Mouse (Mus musculus) hindbrain, embryonic 10.5 days (tissue): ENCODE measurements around the gene Pdk3. TPM values are rescaled to one million over a fixed set of nuclear protein-coding genes. Genes with fewer than 3 reads are reported as not detected.

Experiments
- DNase-seq: peaks from one replicate; pipeline ENCODE4 v3.0.0-alpha.2; 2017; ENCODE audit warnings: low spot score
- H3K27ac ChIP-seq: fragments of 300-500 bp; sonication (generic); 2 replicates; pipeline ENCODE4 v1.5.1; 2016; ENCODE audit warnings: mild to moderate bottlenecking, moderate library complexity
- H3K27me3 ChIP-seq: fragments of 300-500 bp; sonication (generic); 2 replicates; pipeline ENCODE4 v1.6.1; 2016; ENCODE audit warnings: mild to moderate bottlenecking; ENCODE audit not compliant: poor library complexity, insufficient read depth, severe bottlenecking
- H3K36me3 ChIP-seq: fragments of 300-500 bp; sonication (generic); 2 replicates; pipeline ENCODE4 v1.6.1; 2016; ENCODE audit warnings: mild to moderate bottlenecking, moderate library complexity
- H3K4me1 ChIP-seq: fragments of 300-500 bp; sonication (generic); replicated peaks from 2 replicates; pipeline ENCODE4 v1.6.1; 2016; ENCODE audit warnings: mild to moderate bottlenecking
- H3K4me3 ChIP-seq: fragments of 300-500 bp; sonication (generic); 2 replicates; pipeline ENCODE4 v1.5.1; 2016; ENCODE audit warnings: mild to moderate bottlenecking, moderate library complexity
- H3K9me3 ChIP-seq: fragments of 300-500 bp; sonication (generic); 2 replicates; pipeline ENCODE4 v1.6.1; 2016; ENCODE audit warnings: mild to moderate bottlenecking, moderate library complexity
- WGBS: fragments of 180-500 bp; shearing (Covaris S2); methylation state at CpG from one replicate; pipeline ENCODE4 v1.1.7; 2016; 5-methylcytosine and 5-hydroxymethylcytosine counted together
- polyA plus RNA-seq: library from polyadenylated mRNA; unstranded; fragments of >200 nt; fragmentation: Nextera tagmentation; extraction: Ambion mirVana; gene quantifications from 2 replicates; pipeline ENCODE4 v1.2.1, GENCODE M21; 2016

The Pdk3 gene
- polyA plus RNA-seq: 62.3 and 68.4 TPM in 2 replicates

- 0 out of 2 replicates have a peak, but pooled peaks cover 3% of the 10 kb centered on the region for H3K27me3 ChIP-seq
- H3K27ac ChIP-seq: peak within 1 kb of the TSS; percentile 90
- 24% methylated on average over 68 of the region's 68 CpGs for WGBS
- no peaks in the 10 kb centered on the region for H3K36me3 ChIP-seq
- H3K9me3 ChIP-seq: no peaks in the 10 kb centered on the region
- H3K4me3 ChIP-seq: peak within 1 kb of the TSS; percentile 60
- H3K4me1 ChIP-seq: no peaks in the 10 kb centered on the region
- DNase-seq: peak; percentile 78
Measured at GRCm38 (mm10) chrX:93831561-93832336, at the start of gene Pdk3. Gene Pdk3 (minus strand): TSS chrX:93832201.

DNA sequence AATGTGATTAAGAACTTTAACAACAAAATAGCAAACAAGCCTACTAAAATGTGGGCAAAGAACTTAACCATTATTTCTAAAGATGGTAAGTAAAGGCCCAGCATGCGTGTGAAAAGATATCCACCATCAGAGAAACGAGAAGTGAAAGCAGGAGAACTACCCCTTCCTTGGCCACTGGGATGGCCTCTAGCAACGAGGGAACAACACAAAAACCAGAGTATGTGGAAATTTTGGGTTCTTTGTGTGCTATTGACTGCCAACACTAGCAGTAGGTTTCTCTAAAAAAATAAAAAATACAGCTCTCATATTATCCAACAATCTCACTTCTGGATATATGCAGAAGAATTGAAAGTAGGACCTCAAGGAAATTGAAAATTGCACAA lies 45.6 kb upstream of the Pdk3 start:
- 81% methylated on average over 3 of the region's 3 CpGs for WGBS
- DNase-seq: no peak
- Histone ChIP-seq H3K9me3 (no peaks in the 10 kb centered on the region), H3K36me3 (no peaks in the 10 kb centered on the region), H3K27ac (no peak overlapping the region), H3K4me1 (no peaks in the 10 kb centered on the region), H3K4me3 (no peak overlapping the region), H3K27me3 (peaks cover 8% of the 10 kb centered on the region; the same call in 1 of the 2 replicates)

- H3K27ac ChIP-seq: no peak overlapping the region
Measured at GRCm38 (mm10) chrX:93876981-93877633, 45.1 kb upstream of the Pdk3 start.

GRCm38 (mm10) chrX:93863393-93863792 lies 31.4 kb upstream of the Pdk3 start:
- H3K9me3 ChIP-seq: no peaks in the 10 kb centered on the region
- no peak overlapping the region for H3K4me3 ChIP-seq
- H3K4me1 ChIP-seq: no peaks in the 10 kb centered on the region
- H3K36me3 ChIP-seq: no peaks in the 10 kb centered on the region
- H3K27ac ChIP-seq: no peak overlapping the region
- peaks cover 35% of the 10 kb centered on the region for H3K27me3 ChIP-seq
- no peak for DNase-seq
- WGBS: 49% methylated on average over 2 of the region's 2 CpGs

More at GRCm38 (mm10) chrX:93876981-93877633, 45.1 kb upstream of the Pdk3 start:
- Histone ChIP-seq H3K4me3 (no peak overlapping the region), H3K36me3 (no peaks in the 10 kb centered on the region), H3K27me3 (peaks cover 8% of the 10 kb centered on the region; the same call in 1 of the 2 replicates), H3K9me3 (no peaks in the 10 kb centered on the region), H3K4me1 (no peaks in the 10 kb centered on the region)
- no peak for DNase-seq
- WGBS: 87% methylated on average over 7 of the region's 7 CpGs

DNA sequence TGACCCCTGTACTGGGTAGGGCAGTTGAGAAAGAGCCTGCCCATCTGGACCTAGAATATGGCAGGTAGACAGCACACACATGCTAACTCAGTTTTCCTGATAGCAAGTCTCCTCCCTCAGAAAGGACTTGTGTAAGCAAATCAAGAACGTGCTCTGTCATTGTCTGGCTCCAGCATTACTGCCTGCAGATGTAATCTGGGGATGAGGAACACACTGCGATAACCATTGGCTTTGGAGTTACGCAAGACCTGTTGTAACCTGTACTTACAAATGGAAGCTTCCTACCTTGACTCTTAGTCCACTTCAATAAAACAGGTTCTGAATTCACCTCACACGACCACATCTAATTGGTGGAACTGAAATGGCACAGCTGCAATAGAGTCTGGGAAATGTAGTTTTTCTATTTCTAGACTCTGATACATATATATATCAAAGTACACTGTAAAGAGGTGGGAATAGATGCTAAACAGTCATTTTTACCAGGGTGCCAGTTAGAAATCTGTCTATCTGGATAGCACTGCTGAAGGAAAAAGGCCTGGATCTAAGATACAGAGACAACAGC lies 30.6 kb upstream of the Pdk3 start:
- no peaks in the 10 kb centered on the region for H3K4me1 ChIP-seq
- peaks cover 32% of the 10 kb centered on the region for H3K27me3 ChIP-seq

GRCm38 (mm10) chrX:93857756-93858155 lies 25.8 kb upstream of the Pdk3 start:
- H3K9me3 ChIP-seq: no peaks in the 10 kb centered on the region
- no peak overlapping the region for H3K27ac ChIP-seq
- no peaks in the 10 kb centered on the region for H3K4me1 ChIP-seq
- DNase-seq: no peak
- no peak overlapping the region for H3K4me3 ChIP-seq
- no peaks in the 10 kb centered on the region for H3K36me3 ChIP-seq
- WGBS: 86% methylated on average over 3 of the region's 3 CpGs
- peaks cover 25% of the 10 kb centered on the region for H3K27me3 ChIP-seq

More for the DNA sequence above, 30.6 kb upstream of the Pdk3 start:
- 87% methylated on average over 4 of the region's 4 CpGs for WGBS
- no peak overlapping the region for H3K4me3 ChIP-seq
- no peak for DNase-seq
- no peak overlapping the region for H3K27ac ChIP-seq
- H3K36me3 ChIP-seq: no peaks in the 10 kb centered on the region
- H3K9me3 ChIP-seq: no peaks in the 10 kb centered on the region

DNA sequence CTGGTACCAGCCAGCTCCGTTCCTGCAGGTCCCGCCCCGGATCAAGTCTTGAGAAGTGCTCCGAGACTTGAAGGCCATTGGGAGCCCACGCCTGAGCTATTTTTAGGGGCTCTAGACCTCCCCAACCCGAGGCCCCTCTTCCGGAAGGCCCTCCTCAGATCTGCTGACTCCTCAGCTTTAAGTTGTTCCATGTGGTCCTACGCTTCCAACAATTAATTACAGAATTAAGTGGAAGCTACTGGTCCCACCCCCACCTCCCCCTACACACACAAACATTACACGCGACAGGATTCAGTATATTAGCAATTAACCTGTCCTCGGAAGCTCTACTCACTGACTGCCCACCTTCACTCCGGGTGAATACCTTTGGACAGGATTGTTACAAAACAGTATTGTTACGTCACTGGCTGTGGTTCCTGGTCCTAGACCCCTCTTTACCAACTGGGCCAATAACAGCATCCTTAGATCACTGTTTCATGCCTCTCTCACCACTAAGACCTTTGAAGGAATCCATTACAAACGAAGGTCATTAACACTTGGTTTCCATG lies 410 bp upstream of the Pdk3 start:
- WGBS: 30% methylated on average over 14 of the region's 14 CpGs
- DNase-seq: no peak
- Histone ChIP-seq H3K4me1 (no peaks in the 10 kb centered on the region), H3K36me3 (no peaks in the 10 kb centered on the region), H3K27me3 (0 out of 2 replicates have a peak, but pooled peaks cover 3% of the 10 kb centered on the region), H3K27ac (peak overlapping the region; percentile 90), H3K9me3 (no peaks in the 10 kb centered on the region), H3K4me3 (peak overlapping the region; percentile 60)

DNA sequence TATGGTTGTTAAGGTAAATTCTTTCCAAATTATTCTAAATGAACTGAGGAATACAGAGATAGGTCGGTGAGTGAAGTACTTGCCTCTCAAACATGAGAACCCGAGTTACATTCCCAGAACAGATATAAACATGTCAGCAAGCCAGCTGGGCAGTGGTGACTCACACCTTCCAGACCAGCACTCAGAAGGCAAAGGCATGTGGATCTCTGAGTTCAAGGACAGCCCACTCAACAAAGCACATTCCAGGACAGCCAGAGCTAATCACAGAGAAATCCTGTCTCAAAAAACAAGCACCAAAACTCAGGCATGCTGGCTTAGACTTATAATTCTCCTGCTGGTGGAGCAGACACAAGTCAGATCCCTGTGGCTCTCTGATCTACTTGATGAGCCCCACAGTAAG lies 6.2 kb downstream of the Pdk3 start:
- no peak overlapping the region for H3K27ac ChIP-seq
- H3K9me3 ChIP-seq: no peaks in the 10 kb centered on the region
- H3K27me3 ChIP-seq: no peaks in the 10 kb centered on the region
- H3K4me1 ChIP-seq: no peaks in the 10 kb centered on the region
- no peak for DNase-seq
- no peak overlapping the region for H3K4me3 ChIP-seq
- 79% methylated on average over 2 of the region's 2 CpGs for WGBS
- H3K36me3 ChIP-seq: no peaks in the 10 kb centered on the region

- Histone ChIP-seq H3K4me1 (no peaks in the 10 kb centered on the region), H3K36me3 (0 out of 2 replicates have a peak, but pooled peaks cover 7% of the 10 kb centered on the region), H3K27me3 (no peaks in the 10 kb centered on the region), H3K27ac (no peak overlapping the region), H3K4me3 (no peak overlapping the region), H3K9me3 (no peaks in the 10 kb centered on the region)
- WGBS: 100% methylated on average over 1 of the region's 1 CpGs
- DNase-seq: no peak
Measured at GRCm38 (mm10) chrX:93808040-93808439, 24.0 kb downstream of the Pdk3 start.

DNA sequence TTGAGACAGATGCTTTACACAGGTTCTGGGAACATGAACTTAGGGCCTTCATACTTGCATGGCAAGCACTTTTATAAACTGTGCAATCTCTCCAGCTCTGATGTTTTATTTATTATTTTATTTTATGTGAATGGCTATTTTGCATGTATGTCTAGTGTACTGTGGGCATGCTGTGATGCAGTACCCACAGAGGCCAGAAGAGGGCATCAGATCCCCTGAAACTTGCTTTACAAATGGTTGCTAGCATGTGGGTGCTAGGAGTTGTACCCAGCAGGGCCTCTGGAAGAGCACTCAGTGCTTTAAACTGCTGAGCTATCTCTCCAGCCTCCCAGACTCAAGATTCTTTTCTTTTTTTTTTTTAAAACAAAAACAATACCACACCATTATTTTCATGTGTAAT lies 38.8 kb downstream of the Pdk3 start:
- Histone ChIP-seq H3K4me3 (no peak overlapping the region), H3K36me3 (0 out of 2 replicates have a peak, but pooled peaks cover 3% of the 10 kb centered on the region), H3K4me1 (no peaks in the 10 kb centered on the region), H3K27ac (no peak overlapping the region), H3K9me3 (no peaks in the 10 kb centered on the region), H3K27me3 (no peaks in the 10 kb centered on the region)
- DNase-seq: peak; percentile 31

DNA sequence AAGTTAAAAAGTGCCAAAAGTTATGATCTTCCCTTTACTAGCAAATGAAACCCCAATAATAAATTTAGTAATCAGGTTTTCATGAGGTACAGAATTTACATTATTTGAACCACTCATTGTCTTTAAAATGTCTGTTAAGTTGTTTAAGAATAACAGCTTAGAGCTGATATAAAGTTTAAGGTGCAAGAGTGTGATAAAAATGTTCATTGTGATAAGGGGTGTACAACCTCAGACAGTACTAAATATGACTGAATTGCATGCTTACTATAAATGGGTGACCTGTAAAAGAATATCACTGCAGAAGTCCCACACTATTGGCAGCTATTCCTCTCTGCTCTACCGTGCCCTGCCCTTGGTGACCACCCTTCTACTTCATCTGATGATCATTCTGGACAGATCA lies 42.4 kb downstream of the Pdk3 start:
- Histone ChIP-seq H3K4me1 (no peaks in the 10 kb centered on the region), H3K4me3 (no peak overlapping the region), H3K9me3 (no peaks in the 10 kb centered on the region), H3K27me3 (no peaks in the 10 kb centered on the region), H3K36me3 (no peaks in the 10 kb centered on the region), H3K27ac (no peak overlapping the region)
- DNase-seq: no peak
- 79% methylated on average over 1 of the region's 1 CpGs for WGBS

GRCm38 (mm10) chrX:93760770-93761169 lies 71.2 kb downstream of the Pdk3 start:
- WGBS: 93% methylated on average over 3 of the region's 3 CpGs
- Histone ChIP-seq H3K9me3 (no peaks in the 10 kb centered on the region), H3K4me3 (no peak overlapping the region)

More at GRCm38 (mm10) chrX:93760770-93761169, 71.2 kb downstream of the Pdk3 start:
- Histone ChIP-seq H3K27ac (no peak overlapping the region), H3K4me1 (no peaks in the 10 kb centered on the region), H3K27me3 (peaks cover 8% of the 10 kb centered on the region; the same call in 1 of the 2 replicates), H3K36me3 (no peaks in the 10 kb centered on the region)
- DNase-seq: no peak
